Mouse (Mus musculus) neutrophil, adult 59 days (primary cell): ENCODE data around the gene 1700020N15Rik. TPM values are rescaled to one million over a fixed set of nuclear protein-coding genes. Genes with fewer than 3 reads are reported as not detected.

Source experiments
- total RNA-seq, 2 experiments: library from RNA; stranded (reverse); gene quantifications; 1 replicate in 1 of 2; 2 replicates in 1 of 2; pipeline ENCODE4 v1.2.4; 2023

The 1700020N15Rik gene
- not detected for total RNA-seq

DNA sequence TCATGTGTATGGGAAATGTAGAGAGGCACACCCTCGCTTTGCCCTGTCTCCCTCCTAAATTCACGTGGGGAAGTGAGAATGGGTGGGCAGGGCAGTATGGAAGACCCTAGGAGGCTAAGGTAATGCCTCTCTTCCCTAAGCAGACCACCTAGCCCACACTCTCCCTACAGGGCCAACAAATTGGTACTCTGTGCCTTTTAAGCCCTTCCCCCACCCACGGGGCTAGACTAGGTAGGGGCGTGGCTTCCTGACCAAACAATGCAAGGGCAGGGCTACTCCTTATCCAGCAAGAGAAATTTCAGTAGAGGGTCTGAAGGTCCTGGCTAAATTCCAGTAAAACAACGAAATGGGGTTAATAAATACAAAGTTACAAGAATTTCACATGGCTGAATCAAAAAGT, at the start of gene 1700020N15Rik:
1700020N15Rik (plus strand) TSS at position 301 of the 400 bp plus-strand sequence.

